Mouse (Mus musculus): ENCODE results near the gene Smg7.

DNA sequence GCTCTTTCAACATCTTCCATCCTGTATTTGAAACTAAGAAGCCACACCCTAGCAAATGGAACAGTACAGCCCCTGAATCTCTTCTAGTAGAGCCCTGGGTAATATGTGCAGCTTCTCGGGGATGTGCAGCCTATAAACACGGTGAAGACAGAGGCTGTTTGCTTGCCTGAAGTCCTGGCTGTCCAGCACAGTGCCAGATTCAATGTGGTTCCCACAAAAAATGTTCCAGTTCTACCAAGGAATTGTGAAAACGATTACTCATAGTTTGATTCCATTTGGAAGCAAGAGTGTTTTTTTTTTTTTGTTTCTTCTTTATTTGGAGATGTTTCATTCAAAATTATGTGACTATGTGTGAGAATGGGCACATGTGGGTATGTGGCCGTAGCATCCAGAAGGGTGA lies 80.7 kb downstream of the Smg7 start:
- no peak for TF ChIP-seq POLR2A (IDR thresholded peaks at IDR 0.05; ENCODE audit: extremely low read depth, insufficient read depth, low read length)
- no peak for TF ChIP-seq CTCF (IDR thresholded peaks at IDR 0.05; ENCODE audit: extremely low read depth, insufficient read depth, low read length)

Measured in cortical plate, adult 2 months (tissue).